Mouse (Mus musculus) heart, embryonic 16.5 days (tissue): ENCODE results near the gene Otud5. TPM values are rescaled to one million over a fixed set of nuclear protein-coding genes. Genes with fewer than 3 reads are reported as not detected.
"Not testable (repeated sequence)": the region's sequence is repeated elsewhere in the genome, so short reads cannot be mapped to it uniquely, and the experiment has no call there.

Source experiments
- ATAC-seq: fragments of 200-750 bp; cut with Nextera tagmentation; replicated peaks from 2 replicates; pipeline ENCODE4 v1.8.0; 2017; ENCODE audit warnings: moderate number of reproducible peaks; ENCODE audit not compliant: insufficient read depth, low FRiP score; ENCODE audit errors: extremely low read depth
- H3K27ac ChIP-seq: fragments of 300-500 bp; sonication (generic); 2 replicates; pipeline ENCODE4 v1.5.1; 2014; ENCODE audit warnings: mild to moderate bottlenecking, low read length, control low read depth, moderate library complexity
- H3K27me3 ChIP-seq: fragments of 300-500 bp; sonication (generic); 2 replicates; pipeline ENCODE4 v1.6.1; 2014; ENCODE audit warnings: low read length, mixed read lengths; ENCODE audit not compliant: control insufficient read depth, insufficient read depth
- H3K36me3 ChIP-seq: fragments of 300-500 bp; sonication (generic); 2 replicates; pipeline ENCODE4 v1.6.1; 2014; ENCODE audit not compliant: control insufficient read depth, insufficient read depth
- H3K4me1 ChIP-seq: fragments of 300-500 bp; sonication (generic); 2 replicates; pipeline ENCODE4 v1.6.1; 2014; ENCODE audit warnings: low read length, mixed read lengths; ENCODE audit not compliant: control insufficient read depth, insufficient read depth
- H3K4me2 ChIP-seq: fragments of 300-500 bp; sonication (generic); 2 replicates; pipeline ENCODE4 v1.6.1; 2014; ENCODE audit warnings: low read depth, mild to moderate bottlenecking, control low read depth, low read length
- H3K4me3 ChIP-seq: fragments of 300-500 bp; sonication (generic); 2 replicates; pipeline ENCODE4 v1.5.1; 2014; ENCODE audit warnings: mild to moderate bottlenecking, control low read depth, low read length
- H3K9ac ChIP-seq: fragments of 300-500 bp; sonication (generic); 2 replicates; pipeline ENCODE4 v1.6.1; 2014; ENCODE audit warnings: low read length, control low read depth
- H3K9me3 ChIP-seq: fragments of 300-500 bp; sonication (generic); replicated peaks from 2 replicates; pipeline ENCODE4 v1.6.1; 2016; ENCODE audit warnings: low read length; ENCODE audit not compliant: control insufficient read depth
- WGBS: fragments of 180-500 bp; shearing (Covaris S2); extraction: QIAGEN DNeasy Blood & Tissue Kit; methylation state at CpG from one replicate; pipeline ENCODE4 v1.1.7; 2014; 5-methylcytosine and 5-hydroxymethylcytosine counted together
- polyA plus RNA-seq: library from polyadenylated mRNA; unstranded; fragments of >200 nt; fragmentation: Nextera tagmentation; extraction: Ambion mirVana; gene quantifications from 2 replicates; pipeline ENCODE4 v1.2.1, GENCODE M21; 2015

Otud5 gene
- 27.1 and 27.4 TPM in 2 replicates for polyA plus RNA-seq

DNA sequence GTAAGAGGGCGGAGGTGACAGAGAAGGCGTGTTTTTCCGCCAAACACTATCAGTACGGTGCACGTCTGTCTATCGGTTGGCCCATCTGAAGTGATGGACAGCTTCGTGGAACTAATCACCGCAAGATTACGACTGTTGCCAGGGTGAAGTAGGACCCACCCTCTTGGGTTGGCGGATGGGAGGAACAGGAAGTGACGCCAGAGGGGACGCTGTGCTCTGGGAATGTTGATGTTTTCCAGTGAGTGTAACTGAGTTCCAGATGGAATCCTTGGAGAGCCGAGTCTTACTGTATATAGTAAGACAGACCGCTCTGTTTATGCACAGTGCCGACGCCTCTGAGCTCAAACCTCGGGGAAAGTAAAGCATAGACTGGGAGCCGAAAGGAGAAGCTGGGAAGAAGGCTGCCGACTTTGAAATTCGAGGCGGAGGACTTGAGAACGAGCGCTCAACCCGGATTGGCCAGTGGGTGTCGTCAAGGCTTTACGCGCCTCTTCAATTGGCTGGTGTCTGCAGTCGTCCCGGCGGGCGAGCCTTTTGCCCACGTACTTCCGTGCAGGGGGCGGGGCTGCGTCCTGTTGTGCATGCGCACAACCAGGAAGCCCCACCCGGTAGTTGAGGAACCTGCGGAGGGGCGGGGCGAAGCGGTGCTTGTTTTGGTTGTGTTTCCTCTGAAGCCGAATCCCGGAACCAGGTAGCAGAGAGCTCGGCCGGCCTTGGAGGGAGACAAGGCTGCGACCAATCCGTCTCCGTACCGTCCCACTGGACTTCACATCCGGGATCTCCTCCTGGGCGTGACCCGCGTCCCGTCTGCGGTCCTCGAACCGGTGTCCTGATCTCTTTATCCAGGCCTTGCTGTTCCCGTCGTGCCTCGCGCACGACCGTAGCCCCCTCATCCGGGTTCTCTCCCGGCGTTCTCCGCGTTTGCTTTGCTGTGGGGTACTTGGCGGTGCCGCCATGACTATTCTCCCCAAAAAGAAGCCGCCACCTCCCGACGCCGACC lies at the start of gene Otud5:
Gene Otud5 (plus strand): TSS at position 202 of the 1,000 bp plus-strand sequence.
- peak within 1 kb of the TSS; percentile 79 for H3K4me3 ChIP-seq
- H3K36me3 ChIP-seq, result no peaks in the 10 kb centered on the region
- 7% methylated on average over 72 of the region's 74 CpGs for WGBS
- peak within 1 kb of the TSS; percentile 85 for H3K9ac ChIP-seq
- H3K27me3 ChIP-seq, result no peaks in the 10 kb centered on the region
- no peaks in the 10 kb centered on the region for H3K9me3 ChIP-seq
- ATAC-seq, result peak; percentile 96
- H3K4me2 ChIP-seq, result peak within 1 kb of the TSS; percentile 74
- H3K4me1 ChIP-seq, result peaks cover 11% of the 10 kb centered on the region
- H3K27ac ChIP-seq, result peak within 1 kb of the TSS; percentile 96

DNA sequence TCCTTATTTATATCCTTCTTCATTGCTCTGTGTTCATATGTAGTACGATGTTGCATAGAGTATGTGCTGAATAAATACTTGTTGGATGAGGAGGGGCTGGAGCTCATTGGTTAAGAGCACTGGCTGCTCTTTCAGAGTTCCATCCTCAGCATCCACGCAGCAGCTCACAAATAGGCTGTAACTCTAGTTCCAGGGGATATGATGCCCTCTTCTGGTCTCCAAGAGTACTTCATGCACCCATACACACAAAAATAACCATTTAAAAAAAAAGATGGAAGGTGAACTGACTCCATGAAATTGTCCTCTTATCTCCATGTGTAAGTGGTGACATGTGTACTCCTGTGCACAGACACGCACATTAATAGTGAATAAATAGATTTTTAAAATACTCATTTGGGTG lies 47.8 kb upstream of the Otud5 start:
- no peak overlapping the region for H3K4me2 ChIP-seq
- no peak overlapping the region for H3K4me3 ChIP-seq
- no peak for ATAC-seq
- H3K36me3 ChIP-seq, result no peaks in the 10 kb centered on the region
- H3K9me3 ChIP-seq, result no peaks in the 10 kb centered on the region
- H3K27me3 ChIP-seq, result no peaks in the 10 kb centered on the region
- H3K9ac ChIP-seq, result no peak overlapping the region
- H3K27ac ChIP-seq, result no peak overlapping the region
- peaks cover 6% of the 10 kb centered on the region for H3K4me1 ChIP-seq
- 47% methylated on average over 3 of the region's 3 CpGs for WGBS

DNA sequence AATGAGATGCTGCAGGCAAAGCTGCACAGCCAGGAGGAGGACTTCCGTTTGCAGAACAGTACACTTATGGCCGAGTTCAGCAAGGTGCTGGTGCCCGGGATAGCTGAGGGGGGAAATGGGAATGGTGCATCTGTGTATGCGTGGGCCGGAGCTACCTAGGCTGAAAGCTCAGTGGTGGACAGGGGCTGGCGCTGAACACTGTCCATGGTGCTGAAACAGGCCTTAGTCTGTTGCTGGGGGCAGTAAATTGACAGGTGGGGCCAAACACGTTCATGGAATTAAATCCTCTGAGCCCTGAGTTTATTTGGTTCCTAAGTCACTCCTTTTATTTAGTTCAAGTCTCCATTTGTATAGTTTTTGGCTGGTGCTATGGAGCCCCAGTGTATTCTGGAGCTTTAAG lies 46.1 kb upstream of the Otud5 start:
- Histone ChIP-seq H3K4me3 (no peak overlapping the region), H3K4me2 (no peak overlapping the region), H3K4me1 (peaks cover 6% of the 10 kb centered on the region), H3K9ac (no peak overlapping the region), H3K27ac (no peak overlapping the region), H3K9me3 (no peaks in the 10 kb centered on the region), H3K36me3 (peaks cover 2% of the 10 kb centered on the region; the same call in 1 of the 2 replicates), H3K27me3 (no peaks in the 10 kb centered on the region)
- ATAC-seq, result no peak
- WGBS, result 20% methylated on average over 7 of the region's 7 CpGs

DNA sequence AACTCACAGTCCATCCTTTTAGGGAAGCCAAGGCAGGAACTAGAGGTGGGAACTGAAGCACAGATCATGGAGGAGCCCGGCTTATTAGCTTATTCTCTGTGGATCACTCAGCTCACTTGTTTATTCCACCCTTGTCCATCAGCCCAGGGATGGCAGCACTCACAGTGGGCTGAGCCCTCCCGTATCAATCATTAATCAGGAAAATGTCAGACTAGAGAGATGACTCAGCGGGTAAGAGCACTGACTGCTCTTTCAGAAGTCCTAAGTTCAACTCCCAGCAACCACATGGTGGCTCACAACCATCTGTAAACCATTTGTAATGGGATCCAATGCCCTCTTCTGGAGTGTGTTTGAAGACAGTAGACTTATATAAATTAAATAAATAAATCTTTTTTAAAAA lies 43.8 kb upstream of the Otud5 start:
- Histone ChIP-seq H3K4me1 (no peaks in the 10 kb centered on the region), H3K9me3 (no peaks in the 10 kb centered on the region), H3K27me3 (no peaks in the 10 kb centered on the region), H3K36me3 (peaks cover 8% of the 10 kb centered on the region), H3K4me3 (no peak overlapping the region), H3K9ac (no peak overlapping the region), H3K27ac (no peak overlapping the region), H3K4me2 (no peak overlapping the region)
- no peak for ATAC-seq
- 84% methylated on average over 3 of the region's 3 CpGs for WGBS

DNA sequence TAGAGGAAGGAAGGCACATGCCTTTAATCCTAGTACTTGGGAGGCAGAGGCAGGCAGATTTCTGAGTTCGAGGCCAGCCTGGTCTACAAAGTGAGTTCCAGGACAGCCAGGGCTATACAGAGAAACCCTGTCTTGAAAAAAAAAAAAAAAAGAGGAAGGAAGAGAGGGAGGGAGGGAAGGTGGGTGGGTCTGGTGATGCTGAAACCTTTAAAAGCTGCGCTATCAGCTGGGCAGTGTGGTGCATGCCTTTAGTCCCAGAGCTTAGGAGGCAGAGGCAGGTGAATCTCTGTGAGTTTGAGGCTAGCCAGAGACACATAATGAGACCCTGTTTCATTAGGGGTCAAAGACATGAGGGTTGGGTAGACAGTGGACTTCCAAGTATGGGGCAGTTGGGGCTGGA lies 39.0 kb upstream of the Otud5 start:
- not testable (repeated sequence) for ATAC-seq, H3K27me3 ChIP-seq, H3K9me3 ChIP-seq, H3K4me3 ChIP-seq, H3K4me1 ChIP-seq, H3K4me2 ChIP-seq, H3K27ac ChIP-seq, H3K9ac ChIP-seq
- H3K36me3 ChIP-seq, result peaks cover 12% of the 10 kb centered on the region
- 84% methylated on average over 2 of the region's 2 CpGs for WGBS

DNA sequence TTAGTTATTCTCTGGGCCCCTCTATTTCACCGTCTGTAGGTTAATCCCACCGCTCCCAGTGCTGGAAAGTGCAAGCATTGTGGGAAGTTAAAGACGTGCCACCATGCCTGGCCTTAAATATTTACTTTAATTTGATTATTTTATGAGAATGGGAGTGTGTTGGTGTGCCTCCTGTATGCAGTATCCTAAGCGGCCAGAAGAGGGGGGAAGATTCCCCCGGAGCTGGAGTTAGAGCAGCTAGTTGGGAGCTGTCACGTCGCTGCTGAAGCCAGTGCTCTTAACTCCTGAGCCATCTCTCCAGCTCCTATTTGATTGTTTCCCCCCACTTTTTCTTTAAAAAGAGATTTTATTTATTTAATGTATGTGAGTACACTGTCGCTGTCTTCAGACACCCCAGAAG lies 26.1 kb upstream of the Otud5 start:
- not testable (repeated sequence) for H3K36me3 ChIP-seq
- 49% methylated on average over 8 of the region's 8 CpGs for whole genome bisulfite sequencing

DNA sequence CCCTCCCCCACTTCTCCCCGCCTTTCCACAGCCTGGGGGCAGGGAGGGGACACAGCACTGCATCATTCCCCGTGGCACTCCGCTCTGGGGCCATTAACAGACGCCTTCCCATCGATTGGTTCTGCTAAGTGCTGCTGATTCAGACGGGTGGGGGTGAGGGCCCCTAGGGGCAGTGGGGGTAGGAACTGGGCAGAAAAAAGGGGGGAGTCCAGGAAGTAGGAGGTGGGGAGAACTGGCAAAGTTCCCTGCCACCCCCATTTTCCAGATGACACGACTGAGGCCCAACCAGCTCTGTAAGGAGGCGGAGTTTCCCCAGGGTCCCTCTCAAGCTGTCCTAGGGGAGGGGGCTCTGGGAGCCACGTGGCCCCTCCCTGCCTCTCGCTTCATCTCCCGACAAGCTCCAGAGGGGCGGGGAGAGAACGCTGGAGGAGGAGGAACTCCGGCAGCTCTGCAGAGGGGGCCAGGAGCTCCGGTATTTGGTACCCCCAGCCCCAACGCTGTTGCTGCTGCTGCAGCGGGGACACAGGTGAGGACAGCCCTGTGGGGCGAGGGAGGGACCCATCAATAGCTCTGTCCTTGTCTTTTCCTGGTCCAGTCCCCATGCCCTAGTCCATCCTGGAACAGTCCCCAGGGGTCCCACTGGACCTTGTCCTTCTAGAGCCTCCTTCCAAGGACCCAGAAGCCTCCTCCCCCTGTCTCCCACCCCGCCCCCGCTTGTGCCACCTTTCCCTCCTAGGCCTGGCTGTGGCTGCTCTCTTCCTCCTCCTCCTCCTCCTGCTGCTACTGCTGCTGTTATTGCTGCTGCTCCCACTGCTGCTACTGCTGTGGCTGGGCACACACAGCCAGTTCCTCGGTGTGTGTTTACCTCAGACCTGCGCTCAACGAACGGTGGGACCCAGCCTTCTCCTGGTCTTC lies 19.0 kb upstream of the Otud5 start, which contains the start of gene Kcnd1:
Gene Kcnd1 (plus strand): TSS at position 425 of the 915 bp plus-strand sequence.
- ATAC-seq, result peak; percentile 37
- Histone ChIP-seq H3K4me3 (peak within 1 kb of the TSS; percentile 48), H3K36me3 (peaks cover 3% of the 10 kb centered on the region; the same call in 1 of the 2 replicates), H3K4me2 (peak within 1 kb of the TSS; percentile 64), H3K27me3 (no peaks in the 10 kb centered on the region), H3K9ac (peak within 1 kb of the TSS; percentile 54), H3K4me1 (no peaks in the 10 kb centered on the region), H3K9me3 (no peaks in the 10 kb centered on the region), H3K27ac (no peak within 1 kb of the TSS)
- 18% methylated on average over 24 of the region's 24 CpGs for WGBS

More for the DNA sequence above, 26.1 kb upstream of the Otud5 start:
- H3K9me3 ChIP-seq, H3K9ac ChIP-seq, H3K4me3 ChIP-seq, ATAC-seq, H3K27me3 ChIP-seq, H3K4me1 ChIP-seq, H3K4me2 ChIP-seq, H3K27ac ChIP-seq: not testable (repeated sequence)

DNA sequence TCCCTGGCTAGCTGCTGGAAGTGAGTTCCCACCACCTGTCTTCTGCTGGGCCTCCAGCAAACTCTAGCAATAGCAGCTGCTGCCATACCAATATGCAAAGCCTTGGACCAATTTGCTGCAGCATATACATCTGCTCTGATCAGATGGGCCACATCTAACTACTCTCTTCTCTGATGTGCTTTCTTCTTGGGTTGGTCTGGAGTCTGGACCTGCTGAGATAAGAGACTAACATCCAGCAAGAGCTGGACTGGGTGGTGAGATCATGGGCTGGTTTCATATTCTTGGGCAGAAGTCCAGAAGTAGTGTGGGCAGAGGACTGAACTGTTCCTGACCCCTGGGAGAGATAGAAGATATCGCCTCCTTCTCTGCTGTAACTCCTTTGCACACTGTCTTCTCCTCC lies 4.0 kb upstream of the Otud5 start:
- no peak for ATAC-seq
- Histone ChIP-seq H3K27me3 (no peaks in the 10 kb centered on the region), H3K36me3 (no peaks in the 10 kb centered on the region), H3K27ac (no peak overlapping the region), H3K9me3 (no peaks in the 10 kb centered on the region), H3K9ac (no peak overlapping the region), H3K4me2 (no peak overlapping the region), H3K4me3 (no peak overlapping the region), H3K4me1 (no peaks in the 10 kb centered on the region)
- 50% methylated on average over 1 of the region's 1 CpGs for WGBS
